Mouse (Mus musculus) cerebellum, postnatal 14 days (tissue): ENCODE results near the gene Abhd8.
"Not testable (repeated sequence)": the region's sequence is repeated elsewhere in the genome, so short reads cannot be mapped to it uniquely, and the experiment has no call there.

Experiments used
- DNase-seq, 2 experiments: peaks; one replicate each; pipeline ENCODE4 v3.0.0; 2021; ENCODE audit warnings: mixed read lengths in 2 of 2

The Abhd8 gene

DNA sequence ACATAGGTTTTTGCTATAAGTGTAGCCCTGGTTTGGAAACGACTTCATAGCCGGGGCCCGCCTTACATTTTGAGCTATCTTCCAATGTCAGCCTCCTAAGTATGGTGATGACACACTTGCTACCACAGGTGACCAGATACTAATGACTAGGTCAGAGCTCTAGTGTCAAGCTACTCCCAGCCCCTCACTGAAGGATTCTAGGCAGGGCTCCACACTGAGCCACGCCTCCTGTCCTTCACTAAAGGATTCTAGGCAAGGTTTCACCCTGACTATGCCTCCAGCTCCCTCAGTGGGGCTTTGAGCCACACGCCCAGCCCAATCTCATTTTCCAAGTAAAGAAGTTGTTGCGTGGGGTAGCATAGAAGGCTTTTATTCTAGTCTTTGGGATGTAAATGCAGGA lies 2.7 kb downstream of the Abhd8 start:
- no peak for DNase-seq

DNA sequence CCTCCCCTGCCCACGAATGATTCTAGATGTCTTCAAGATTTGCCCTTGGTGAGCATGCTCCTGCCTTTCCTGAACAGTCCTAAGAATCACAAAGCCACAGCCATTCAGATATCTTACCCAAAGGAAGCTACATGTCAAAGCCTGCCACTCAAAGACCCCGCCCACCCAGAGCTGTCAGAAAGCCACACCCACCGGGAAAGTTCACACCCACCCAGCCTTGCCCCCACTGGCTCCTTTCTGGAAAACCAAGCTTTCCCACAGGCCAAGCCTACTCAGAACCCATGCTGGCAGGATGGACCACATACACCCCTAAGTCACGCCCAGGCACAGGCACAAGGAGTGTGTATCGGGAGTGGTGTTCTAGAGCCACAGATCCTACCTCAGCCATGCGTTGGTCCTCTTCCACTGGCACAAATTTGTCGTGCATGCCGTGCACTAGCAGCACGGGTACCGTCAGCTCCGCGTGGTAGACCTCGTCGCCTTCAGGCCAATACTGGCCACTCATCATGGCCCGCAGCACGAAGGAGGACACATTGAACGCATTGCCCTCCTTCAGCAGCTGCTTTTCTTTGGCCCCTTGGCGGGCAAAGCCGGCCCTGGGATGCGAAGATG lies 5.7 kb downstream of the Abhd8 start:
- peak in 1 of 2 experiments; percentile 6 for DNase-seq

- DNase-seq, result peak in 1 of 2 experiments; percentile 20
Measured at GRCm38 (mm10) chr8:71456906-71457305, 6.5 kb downstream of the Abhd8 start.

DNA sequence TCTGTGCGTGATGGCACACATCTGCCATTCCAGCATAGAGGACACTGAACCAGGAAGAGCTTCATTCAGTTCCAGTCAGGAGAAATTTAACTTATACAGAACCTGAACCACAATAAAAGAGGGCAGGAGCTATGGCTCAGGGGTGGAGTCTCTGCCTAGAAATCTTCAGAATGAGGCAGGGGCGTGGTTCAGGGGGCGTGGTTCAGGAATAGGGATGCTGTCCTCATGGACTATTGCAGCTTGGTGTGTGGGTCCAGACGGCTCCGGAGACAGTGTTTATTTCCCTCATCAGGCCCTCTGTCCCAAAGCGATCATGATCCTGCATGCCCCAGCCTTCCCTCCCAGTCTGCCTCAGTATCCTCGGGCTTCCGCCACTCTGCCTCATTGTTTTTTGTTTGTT lies 8.8 kb downstream of the Abhd8 start:
- no peak for DNase-seq

DNA sequence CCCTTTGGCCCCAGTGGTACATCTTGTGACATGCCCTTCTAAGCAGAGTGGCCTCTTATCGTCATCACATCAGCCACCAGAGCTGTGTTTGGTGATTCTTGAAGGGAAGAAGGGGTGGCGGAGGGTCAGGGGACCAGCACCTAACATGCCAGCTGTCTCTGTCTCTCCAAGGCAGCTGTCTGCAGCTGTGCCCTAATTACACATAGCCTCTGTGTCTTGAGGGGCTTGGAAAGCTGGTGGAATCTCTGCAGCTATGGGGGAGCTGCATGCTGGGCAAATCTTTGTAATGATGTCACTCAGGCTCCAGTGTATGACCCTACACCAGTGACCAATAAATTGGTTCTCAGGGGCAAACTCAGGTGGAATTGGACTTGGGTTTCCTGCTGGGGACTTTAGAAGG lies 10.8 kb downstream of the Abhd8 start:
- no peak for DNase-seq

DNA sequence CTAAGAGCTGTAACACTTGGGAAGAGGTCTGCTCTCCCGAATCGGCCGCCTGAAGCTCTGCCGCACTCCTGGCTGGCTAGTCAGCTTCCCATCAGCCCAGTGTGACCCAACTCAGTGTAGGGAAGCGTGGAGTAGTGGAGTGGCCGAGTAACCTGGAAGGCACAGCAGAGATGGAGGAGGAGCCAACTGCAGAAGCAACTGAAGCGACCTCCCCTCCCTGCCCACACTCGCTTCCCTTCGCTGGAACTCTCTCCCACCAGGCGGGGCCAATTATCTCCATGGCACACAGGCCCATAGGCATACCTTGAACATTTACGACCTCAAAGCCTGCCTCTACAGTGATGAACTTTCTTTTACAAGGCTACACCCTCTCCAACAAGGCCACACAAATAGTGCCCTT lies 11.7 kb downstream of the Abhd8 start:
- no peak for DNase-seq

DNA sequence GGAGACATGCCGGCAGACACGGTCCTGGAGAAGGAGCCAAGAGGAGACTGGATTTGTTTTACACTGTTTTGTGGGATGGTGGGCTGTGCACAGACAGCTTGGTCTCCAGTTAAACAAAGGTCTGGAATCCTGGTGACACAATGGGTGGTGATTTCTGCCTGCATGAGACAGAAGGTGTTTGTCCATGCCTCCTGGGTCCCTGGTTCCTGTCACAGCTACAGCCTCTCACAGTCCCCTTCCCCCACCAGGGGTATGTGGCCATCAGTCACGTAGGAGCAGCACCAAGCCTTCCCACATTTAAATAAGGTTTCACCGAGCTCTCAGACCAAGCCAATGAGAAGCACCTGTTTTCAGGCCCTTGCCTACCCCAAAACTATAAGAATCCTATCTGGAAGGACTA lies 12.1 kb downstream of the Abhd8 start:
- DNase-seq, result no peak

DNA sequence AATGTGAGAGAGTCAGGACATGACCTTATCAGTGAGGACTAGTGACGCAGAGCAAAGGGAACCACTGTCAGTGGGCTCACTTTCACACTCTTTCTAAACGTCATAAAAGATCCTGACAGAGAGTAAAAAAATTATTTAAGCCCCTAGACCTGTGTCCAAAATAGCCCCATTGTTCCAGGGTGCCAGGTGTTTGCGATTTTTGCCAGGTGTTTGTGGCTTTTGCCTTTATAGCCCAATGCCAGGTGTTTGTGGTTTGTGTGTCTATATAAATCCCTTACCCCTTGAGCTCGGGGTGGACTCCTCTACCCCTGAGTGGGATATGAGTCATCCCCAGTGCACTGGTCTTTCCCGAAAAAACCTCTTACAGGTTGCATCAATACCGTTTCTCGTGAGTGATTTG lies 18.4 kb downstream of the Abhd8 start:
- DNase-seq, result no peak

- peak; percentile 67 to 71 for DNase-seq
Measured at GRCm38 (mm10) chr8:71441404-71441803, 22.1 kb downstream of the Abhd8 start.

DNA sequence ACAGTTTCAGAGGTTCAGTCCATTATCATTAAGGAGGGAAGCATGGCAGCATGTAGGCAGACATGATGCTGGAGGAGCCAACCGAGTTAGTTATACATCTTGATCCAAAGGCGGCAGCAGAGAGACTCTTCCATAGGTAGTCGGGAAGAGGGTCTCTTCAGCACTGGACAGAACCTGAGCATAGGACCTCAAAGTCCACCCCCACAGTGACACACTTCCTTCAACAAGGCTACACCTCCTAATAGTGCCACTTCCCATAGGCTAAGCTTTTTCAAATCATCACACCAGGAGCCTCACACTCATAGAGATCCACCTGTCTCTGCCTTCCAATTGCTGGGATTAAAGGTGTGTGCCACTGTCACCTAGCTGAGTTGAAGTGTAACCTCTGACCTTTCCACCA lies 26.4 kb downstream of the Abhd8 start:
- DNase-seq, result no peak

DNA sequence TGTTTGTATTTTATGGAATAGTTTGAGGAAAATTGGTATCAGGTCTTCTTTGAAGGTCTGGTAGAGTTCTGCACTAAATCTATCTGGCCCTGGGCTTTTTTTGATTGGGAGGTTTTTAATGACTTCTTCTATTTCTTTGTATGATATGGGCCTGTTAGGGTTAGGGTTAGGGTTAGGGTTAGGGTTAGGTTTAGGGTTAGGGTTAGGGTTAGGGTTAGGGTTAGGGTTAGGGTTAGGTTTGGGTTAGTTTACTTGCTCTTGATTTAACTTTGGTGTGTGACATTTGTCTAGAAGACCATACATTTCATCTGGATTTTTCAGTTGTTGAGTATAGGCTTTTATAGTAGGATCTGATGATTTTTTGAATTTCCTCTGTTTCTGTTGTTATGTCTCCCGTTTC lies 30.5 kb downstream of the Abhd8 start:
- not testable (repeated sequence) for DNase-seq

DNA sequence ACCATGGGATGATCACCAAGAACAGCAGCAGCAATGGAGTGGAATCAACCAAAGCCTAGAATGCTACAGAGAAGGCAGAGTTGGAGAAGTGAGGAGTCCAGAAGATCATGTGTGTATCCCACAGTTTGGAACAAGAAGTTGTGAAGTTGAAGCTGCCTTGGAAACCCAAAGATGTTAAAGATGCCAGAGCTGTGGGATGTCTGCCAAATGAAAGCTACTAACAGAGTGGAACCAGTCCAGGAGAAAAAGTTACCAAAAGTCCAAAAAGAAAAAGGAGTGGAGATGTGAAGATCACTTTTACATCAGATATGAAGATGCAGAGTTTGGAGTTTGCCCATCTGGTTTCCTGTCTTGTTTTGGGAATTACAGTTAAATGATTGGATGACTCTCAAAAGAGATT lies 41.3 kb downstream of the Abhd8 start:
- DNase-seq, result no peak

GRCm38 (mm10) chr8:71411535-71412273 lies 51.8 kb downstream of the Abhd8 start:
- DNase-seq, result no peak

- no peak for DNase-seq
Measured at GRCm38 (mm10) chr8:71408231-71408630, 55.2 kb downstream of the Abhd8 start.

GRCm38 (mm10) chr8:71407441-71407840 lies 56.0 kb downstream of the Abhd8 start:
- no peak for DNase-seq
